Mouse (Mus musculus): ENCODE measurements around the gene Olfr247. TPM values are rescaled to one million over a fixed set of nuclear protein-coding genes. Genes with fewer than 3 reads are reported as not detected.

Olfr247 gene
- not detected for polyA plus RNA-seq (2017; shearing (Covaris generic))

GRCm38 (mm10) chr10:129976040-129976439, at the start of gene Olfr247:
TSS of gene Olfr247 (minus strand) at chr10:129976140.

GRCm38 (mm10) chr10:130012321-130012720, 36.4 kb upstream of the Olfr247 start, which contains the start of gene Olfr820:
TSS of gene Olfr820 (plus strand) at chr10:130012621.

GRCm38 (mm10) chr10:129984962-129985361, 9.0 kb upstream of the Olfr247 start, which contains the start of gene Gm10310:
TSS of gene Gm10310 (minus strand) at chr10:129985062.

GRCm38 (mm10) chr10:129967166-129967565, 8.8 kb downstream of the Olfr247 start, which contains the start of gene Olfr819:
TSS of gene Olfr819 (minus strand) at chr10:129967266.

GRCm38 (mm10) chr10:129949000-129949399, 26.9 kb downstream of the Olfr247 start, which contains the start of gene Olfr818:
TSS of gene Olfr818 (minus strand) at chr10:129949100.

Other genes with a start within 250 kb of the Olfr247 start
- gene Olfr805, start 246.8 kb downstream of the Olfr247 start, polyA plus RNA-seq (2017; shearing (Covaris generic)): not detected
- gene Olfr806, start 234.2 kb downstream of the Olfr247 start, polyA plus RNA-seq (2017; shearing (Covaris generic)): not detected
- not detected for gene Olfr807, start 218.3 kb downstream of the Olfr247 start, polyA plus RNA-seq (2017; shearing (Covaris generic))
- not detected for gene Olfr808, start 210.7 kb downstream of the Olfr247 start, polyA plus RNA-seq (2017; shearing (Covaris generic))
- not detected for gene Olfr809, start 201.5 kb downstream of the Olfr247 start, polyA plus RNA-seq (2017; shearing (Covaris generic))
- gene Olfr810, start 181.2 kb downstream of the Olfr247 start, polyA plus RNA-seq (2017; shearing (Covaris generic)): not detected
- not detected for gene Olfr811, start 171.7 kb downstream of the Olfr247 start, polyA plus RNA-seq (2017; shearing (Covaris generic))
- gene Olfr812, start 130.0 kb downstream of the Olfr247 start, polyA plus RNA-seq (2017; shearing (Covaris generic)): 0.56 TPM
- not detected for gene Olfr813, start 120.8 kb downstream of the Olfr247 start, polyA plus RNA-seq (2017; shearing (Covaris generic))
- 0.09 TPM for gene Olfr814, start 96.3 kb downstream of the Olfr247 start, polyA plus RNA-seq (2017; shearing (Covaris generic))
- gene Olfr815, start 70.3 kb downstream of the Olfr247 start, polyA plus RNA-seq (2017; shearing (Covaris generic)): not detected
- 0.34 TPM for gene Olfr816, start 60.5 kb downstream of the Olfr247 start, polyA plus RNA-seq (2017; shearing (Covaris generic))
- not detected for gene Olfr818, start 27.0 kb downstream of the Olfr247 start, polyA plus RNA-seq (2017; shearing (Covaris generic))
- gene Olfr819, start 8.9 kb downstream of the Olfr247 start, polyA plus RNA-seq (2017; shearing (Covaris generic)): not detected
- 0.21 TPM for gene Gm10310, start 8.9 kb upstream of the Olfr247 start, polyA plus RNA-seq (2017; shearing (Covaris generic))
- not detected for gene Olfr820, start 36.5 kb upstream of the Olfr247 start, polyA plus RNA-seq (2017; shearing (Covaris generic))
- gene Olfr821, start 54.2 kb upstream of the Olfr247 start, polyA plus RNA-seq (2017; shearing (Covaris generic)): not detected
- 0.14 TPM for gene Olfr822, start 95.1 kb upstream of the Olfr247 start, polyA plus RNA-seq (2017; shearing (Covaris generic))
- gene Olfr823, start 139.2 kb upstream of the Olfr247 start, polyA plus RNA-seq (2017; shearing (Covaris generic)): not detected
- gene Olfr824, start 153.9 kb upstream of the Olfr247 start, polyA plus RNA-seq (2017; shearing (Covaris generic)): not detected
- gene Olfr825, start 190.6 kb upstream of the Olfr247 start, polyA plus RNA-seq (2017; shearing (Covaris generic)): not detected
- gene Olfr826, start 208.0 kb upstream of the Olfr247 start, polyA plus RNA-seq (2017; shearing (Covaris generic)): 0.30 TPM
- gene Olfr827, start 238.3 kb upstream of the Olfr247 start, polyA plus RNA-seq (2017; shearing (Covaris generic)): not detected